Mouse (Mus musculus) adipocyte (in vitro differentiated cells): ENCODE data around the gene Pltp.
"Not testable (repeated sequence)": the region's sequence is repeated elsewhere in the genome, so short reads cannot be mapped to it uniquely, and the experiment has no call there.

Source experiments
- DNase-seq: peaks from one replicate; pipeline ENCODE4 v3.0.0-alpha.2; 2016; ENCODE audit warnings: low spot score

Pltp gene

GRCm38 (mm10) chr2:164804533-164805331, 52.8 kb downstream of the Pltp start, which contains the start of the genes Acot8 and Zswim3:
TSS of gene Acot8 (minus strand) at chr2:164804882.
TSS of gene Zswim3 (plus strand) at chr2:164805098.
- DNase-seq = peak; percentile 99

GRCm38 (mm10) chr2:164803921-164804313, 53.6 kb downstream of the Pltp start:
- DNase-seq = no peak

GRCm38 (mm10) chr2:164803201-164803920, 54.1 kb downstream of the Pltp start:
- no peak for DNase-seq

- DNase-seq = no peak
Measured at GRCm38 (mm10) chr2:164800252-164801004, 57.1 kb downstream of the Pltp start.

- not testable (repeated sequence) for DNase-seq
Measured at GRCm38 (mm10) chr2:164798554-164798953, 59.0 kb downstream of the Pltp start.

- DNase-seq = no peak
Measured at GRCm38 (mm10) chr2:164795868-164796267, 61.6 kb downstream of the Pltp start.

GRCm38 (mm10) chr2:164794293-164794692, 63.2 kb downstream of the Pltp start:
- peak; percentile 93 for DNase-seq

GRCm38 (mm10) chr2:164793772-164794171, 63.7 kb downstream of the Pltp start:
- DNase-seq = no peak

- DNase-seq = peak; percentile 70
Measured at GRCm38 (mm10) chr2:164793236-164793635, 64.3 kb downstream of the Pltp start.

- DNase-seq = no peak
Measured at GRCm38 (mm10) chr2:164792400-164793190, 64.9 kb downstream of the Pltp start.

- DNase-seq = no peak
Measured at GRCm38 (mm10) chr2:164791841-164792261, 65.7 kb downstream of the Pltp start.

GRCm38 (mm10) chr2:164790451-164790850, 67.1 kb downstream of the Pltp start:
- peak; percentile 87 for DNase-seq
